In the genomic region with DNA sequence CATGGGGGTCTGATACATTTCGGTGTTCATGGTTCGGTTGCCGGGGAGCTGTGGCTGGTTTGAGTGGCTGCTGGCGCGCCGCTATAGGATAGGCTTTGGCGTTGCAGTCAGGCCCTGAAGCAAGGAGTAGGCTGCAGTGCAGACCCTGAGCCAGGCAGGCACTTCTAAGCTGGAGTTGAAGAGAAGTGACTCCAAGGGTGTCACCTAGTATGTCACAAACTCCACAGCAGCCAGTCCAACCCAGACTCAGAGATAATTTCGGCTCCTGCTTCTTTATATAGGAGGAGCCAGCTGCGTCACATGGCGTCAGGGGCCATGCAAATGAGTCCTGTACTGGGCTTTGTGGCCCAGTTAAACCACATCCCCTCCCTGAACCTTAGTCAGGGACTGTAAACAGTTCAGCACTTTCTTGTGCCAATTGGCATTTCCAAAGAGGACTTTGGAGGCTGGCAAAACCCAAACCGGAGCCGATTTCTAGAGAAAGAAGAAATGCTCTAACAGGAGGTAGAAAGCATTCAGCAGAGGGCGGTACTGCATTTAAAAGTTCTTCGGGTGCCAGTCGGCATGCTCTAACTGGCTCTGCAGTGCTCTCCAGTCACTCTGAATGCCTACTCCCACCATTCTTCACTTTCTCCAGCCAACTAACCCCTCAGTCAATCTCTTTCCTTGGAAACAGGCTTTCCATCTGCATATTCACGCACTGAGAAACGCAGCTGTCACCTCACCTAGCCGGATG, we compare ENCODE assay signal across 8 mouse cellular contexts. TPM values are rescaled to one million over a fixed set of nuclear protein-coding genes. Genes with fewer than 3 reads are reported as not detected.
DNase-seq lines count a peak whose midpoint lies in the region; ATAC-seq and TF ChIP-seq lines count a peak whose summit lies in the region.

No protein-coding gene starts in this region.

- peak; percentile 66 for TF ChIP-seq CTCF in layer of hippocampus, adult 2 months (conservative IDR thresholded peaks at IDR 0.05)
- TF ChIP-seq CTCF in lung, adult 2 months (IDR thresholded peaks at IDR 0.05; ENCODE audit: insufficient read depth, low read length), result 0 out of 2 replicates have a peak, but pooled peaks have one; percentile 6

- peak overlapping the region; percentile 64 to 67 for H3K4me3 ChIP-seq in ES-E14 (ENCODE audit: insufficient read depth in 1 of 2, low read depth in 1 of 2, low read length in 2 of 2, poor library complexity in 1 of 2, severe bottlenecking in 1 of 2)
- H3K4me3 ChIP-seq in forebrain, embryonic 15.5 days, result peak overlapping the region; percentile 48
- peak overlapping the region; percentile 67 for H3K4me3 ChIP-seq in layer of hippocampus, adult 2 months
- peak overlapping the region; percentile 94 for H3K4me3 ChIP-seq in lung, adult 2 months (replicated peaks; ENCODE audit: extremely low read depth, low read depth, low read length)
- peak overlapping the region; percentile 46 for H3K4me3 ChIP-seq in neural tube, embryonic 15.5 days (replicated peaks)

- peak; percentile 92 for TF ChIP-seq POLR2A in lung, adult 2 months (IDR thresholded peaks at IDR 0.05; ENCODE audit: borderline replicate concordance, extremely low read depth, low read depth, low read length)

- 28% methylated on average over 18 of the region's 18 CpGs for WGBS in forebrain, embryonic 15.5 days
- 39% methylated on average over 18 of the region's 18 CpGs for WGBS in lung, adult 2 months
- 31% methylated on average over 18 of the region's 18 CpGs for WGBS in neural tube, embryonic 15.5 days

- intact Hi-C loops in heart, postnatal 25 days (cut with DNase I), result loop anchor here (2.0 kb wide), 2 partner anchors 38 to 56 kb away; no protein-coding TSS in a partner anchor

- H3K27ac ChIP-seq in ES-E14 (ENCODE audit: insufficient read depth, low read depth, low read length, poor library complexity, severe bottlenecking), result no peak overlapping the region
- peak overlapping the region; percentile 77 for H3K27ac ChIP-seq in forebrain, embryonic 15.5 days (replicated peaks)
- peak overlapping the region; percentile 95 for H3K27ac ChIP-seq in layer of hippocampus, adult 2 months
- H3K27ac ChIP-seq in neural tube, embryonic 15.5 days (replicated peaks), result peak overlapping the region; percentile 78

- H3K36me3 ChIP-seq in ES-E14 (ENCODE audit: control insufficient read depth, insufficient read depth, low read length, poor library complexity, severe bottlenecking), result no peaks in the 10 kb centered on the region; the same call in 1 of the 2 replicates
- no peaks in the 10 kb centered on the region for H3K36me3 ChIP-seq in forebrain, embryonic 15.5 days
- no peaks in the 10 kb centered on the region for H3K36me3 ChIP-seq in neural tube, embryonic 15.5 days

- H3K9me3 ChIP-seq in ES-E14 (ENCODE audit: control insufficient read depth, insufficient read depth, low read depth, low read length), result no peaks in the 10 kb centered on the region
- H3K9me3 ChIP-seq in forebrain, embryonic 15.5 days, result no peaks in the 10 kb centered on the region
- no peaks in the 10 kb centered on the region for H3K9me3 ChIP-seq in neural tube, embryonic 15.5 days (replicated peaks)

- H3K4me1 ChIP-seq in ES-E14 (ENCODE audit: control insufficient read depth in 2 of 2, insufficient read depth in 2 of 2, low read length in 2 of 2, poor library complexity in 1 of 2), result peaks cover 0 to 4% of the 10 kb centered on the region in 2 experiments; a peak in 1 of 4 replicates
- peaks cover 7% of the 10 kb centered on the region; the same call in 1 of the 2 replicates for H3K4me1 ChIP-seq in forebrain, embryonic 15.5 days
- H3K4me1 ChIP-seq in lung, adult 2 months (ENCODE audit: control insufficient read depth, insufficient read depth, low read length), result peaks cover 18% of the 10 kb centered on the region
- peaks cover 9% of the 10 kb centered on the region for H3K4me1 ChIP-seq in neural tube, embryonic 15.5 days

- DNase-seq in ES-E14 (ENCODE audit: low read depth, low spot score), result peak; percentile 20
- DNase-seq in cerebellum, adult 11-12 months, result peak; percentile 80
- DNase-seq in heart, postnatal 25 days (ENCODE audit: low spot score), result peak; percentile 85
- DNase-seq in layer of hippocampus, adult 2 months (ENCODE audit: low spot score in 2 of 2), result peak; percentile 62 to 71
- DNase-seq in lung, adult 2 months, result peak; percentile 83
- DNase-seq in thymus, adult 18-20 months, result peak; percentile 72 to 88

- peak overlapping the region; percentile 62 for H3K4me2 ChIP-seq in forebrain, embryonic 15.5 days (replicated peaks)
- peak overlapping the region; percentile 60 for H3K4me2 ChIP-seq in neural tube, embryonic 15.5 days

- H3K9ac ChIP-seq in ES-E14 (ENCODE audit: insufficient read depth, low read depth, low read length, poor library complexity, severe bottlenecking), result peak overlapping the region; percentile 20; the same call in 1 of the 2 replicates
- H3K9ac ChIP-seq in forebrain, embryonic 15.5 days (replicated peaks), result peak overlapping the region; percentile 57
- peak overlapping the region; percentile 54; the same call in 1 of the 2 replicates for H3K9ac ChIP-seq in neural tube, embryonic 15.5 days (replicated peaks)

- in situ Hi-C loops in ES-E14 (cut with MboI; ENCODE audit: low sequenced_read_pairs in 2 of 2, unreplicated experiment in 2 of 2), result no loop called here

- peak; percentile 83 for ATAC-seq in forebrain, embryonic 15.5 days (replicated peaks)
- peak; percentile 84 for ATAC-seq in neural tube, embryonic 15.5 days (ENCODE audit: low FRiP score)

- H3K27me3 ChIP-seq in forebrain, embryonic 15.5 days, result peaks cover 6% of the 10 kb centered on the region; the same call in 1 of the 2 replicates
- peaks cover 42% of the 10 kb centered on the region for H3K27me3 ChIP-seq in neural tube, embryonic 15.5 days (replicated peaks)

TF ChIP-seq in ES-E14, 5 proteins besides CTCF, POLR2A, EP300 and RAD21:
- TF ChIP-seq ZC3H11A (IDR thresholded peaks at IDR 0.05; ENCODE audit: borderline replicate concordance, low read depth, low read length) (no peak), CHD2 (IDR thresholded peaks at IDR 0.05; ENCODE audit: low read depth, low read length) (no peak), HCFC1 (IDR thresholded peaks at IDR 0.05; ENCODE audit: borderline replicate concordance, insufficient read depth, low read length) (no peak), ZNF384 (IDR thresholded peaks at IDR 0.05; ENCODE audit: low read depth, low read length) (no peak), MAFK (IDR thresholded peaks at IDR 0.05; ENCODE audit: insufficient read depth, low read depth, low read length) (no peak)

RNA-seq across cellular contexts. Expression of a gene that starts 57.4 kb away (rescaled TPM):
- 2.5 and 3.5 TPM in 2 replicates for total RNA-seq in ES-E14 (2012; rRNA removed)
- polyA plus RNA-seq in forebrain, embryonic 15.5 days (2015; fragmentation: Nextera tagmentation; extraction: Ambion mirVana), result 94.7 and 95.8 TPM in 2 replicates
- 100 to 1,000 TPM; 130 to 184 TPM for total RNA-seq in heart, postnatal 25 days (2021)
- 100 to 1,000 TPM; 101 to 111 TPM for total RNA-seq in layer of hippocampus, adult 2 months (2021)
- polyA plus RNA-seq in lung, adult 2 months (2012; rRNA removed), result 128 and 308 TPM in 2 replicates
- polyA plus RNA-seq in neural tube, embryonic 15.5 days (2015; fragmentation: Nextera tagmentation; extraction: Ambion mirVana), result 128 and 132 TPM in 2 replicates

Comparison
In these comparisons a context has a peak if more than half of its experiments do, and no peak if none do; other contexts are left out.
1. DNase-seq: peak in every context shown above with its lines; median percentile 85 in heart, postnatal 25 days; 83 in lung, adult 2 months; 80 in cerebellum, adult 11-12 months; 80 in thymus, adult 18-20 months; 66 in layer of hippocampus, adult 2 months; 20 in ES-E14.
2. RNA of a gene that starts 57.4 kb away (total RNA-seq): 130 to 184 TPM in heart, postnatal 25 days and 101 to 111 TPM in layer of hippocampus, adult 2 months; 2.5 to 3.5 TPM in ES-E14; every median in the first group is over 10 times any median in the second.
3. Peak in every context shown above with its lines, with median percentiles within 50 percentile points of each other: H3K4me3 ChIP-seq and H3K9ac ChIP-seq.